Mouse (Mus musculus) stomach, postnatal 0 days (tissue): Measurements from ENCODE around the gene Ccdc107. TPM values are rescaled to one million over a fixed set of nuclear protein-coding genes. Genes with fewer than 3 reads are reported as not detected.
A peak's percentile ranks its signal among the peaks of the same experiment; 100 is the strongest.
"Not testable (repeated sequence)": the region's sequence is repeated elsewhere in the genome, so short reads cannot be mapped to it uniquely, and the experiment has no call there.

Experiments
- ATAC-seq: fragments of 200-750 bp; cut with Nextera tagmentation; 2 replicates; pipeline ENCODE4 v1.8.0; 2017; ENCODE audit not compliant: low FRiP score, low TSS enrichment
- DNase-seq: peaks from one replicate; pipeline ENCODE4 v3.0.0-alpha.2; 2016; ENCODE audit warnings: low spot score
- H3K27ac ChIP-seq: fragments of 300-500 bp; sonication (generic); replicated peaks from 2 replicates; pipeline ENCODE4 v1.5.1; 2014; ENCODE audit warnings: mild to moderate bottlenecking, control low read depth
- H3K27me3 ChIP-seq: fragments of 300-500 bp; sonication (generic); 2 replicates; pipeline ENCODE4 v1.6.1; 2014; ENCODE audit warnings: low read length; ENCODE audit not compliant: control insufficient read depth, insufficient read depth
- H3K36me3 ChIP-seq: fragments of 300-500 bp; sonication (generic); 2 replicates; pipeline ENCODE4 v1.6.1; 2014; ENCODE audit warnings: low read length, mixed read lengths; ENCODE audit not compliant: control insufficient read depth, insufficient read depth
- H3K4me1 ChIP-seq: fragments of 300-500 bp; sonication (generic); replicated peaks from 2 replicates; pipeline ENCODE4 v1.6.1; 2014; ENCODE audit warnings: antibody characterized with exemption; ENCODE audit not compliant: control insufficient read depth, insufficient read depth
- H3K4me2 ChIP-seq: fragments of 300-500 bp; sonication (generic); replicated peaks from 2 replicates; pipeline ENCODE4 v1.6.1; 2014; ENCODE audit warnings: low read depth, mild to moderate bottlenecking, control low read depth, moderate library complexity
- H3K4me3 ChIP-seq: fragments of 300-500 bp; sonication (generic); 2 replicates; pipeline ENCODE4 v1.5.1; 2014; ENCODE audit warnings: low read depth, low read length, control low read depth
- H3K9ac ChIP-seq: fragments of 300-500 bp; sonication (generic); 2 replicates; pipeline ENCODE4 v1.6.1; 2014; ENCODE audit warnings: mild to moderate bottlenecking, low read length, control low read depth, mixed read lengths
- H3K9me3 ChIP-seq: fragments of 300-500 bp; sonication (generic); 2 replicates; pipeline ENCODE4 v1.6.1; 2016; ENCODE audit warnings: low read length; ENCODE audit not compliant: control insufficient read depth
- CTCF ChIP-seq: IDR thresholded peaks from 2 replicates; pipeline ENCODE4 v1.5.1; 2016; ENCODE audit warnings: antibody characterized with exemption, low read depth, mild to moderate bottlenecking, moderate library complexity
- EP300 ChIP-seq: optimal IDR thresholded peaks from 2 replicates; pipeline ENCODE3; 2016; ENCODE audit warnings: antibody characterized with exemption
- WGBS: fragments of 180-500 bp; shearing (Covaris S2); extraction: QIAGEN DNeasy Blood & Tissue Kit; methylation state at CpG from one replicate; pipeline ENCODE4 v1.1.7; 2014; 5-methylcytosine and 5-hydroxymethylcytosine counted together
- polyA plus RNA-seq: library from polyadenylated mRNA; unstranded; fragments of >200 nt; fragmentation: Nextera tagmentation; extraction: Ambion mirVana; gene quantifications from 2 replicates; pipeline ENCODE4 v1.2.1, GENCODE M21; 2015

Ccdc107 gene
- polyA plus RNA-seq, 1 experiment from 2014 or later, result 120 TPM

GRCm38 (mm10) chr4:43478906-43479832 lies 13.5 kb upstream of the Ccdc107 start:
- Histone ChIP-seq H3K4me1 (no peaks in the 10 kb centered on the region), H3K9ac (no peak overlapping the region), H3K9me3 (no peaks in the 10 kb centered on the region), H3K4me3 (no peak overlapping the region), H3K36me3 (no peaks in the 10 kb centered on the region), H3K27me3 (no peaks in the 10 kb centered on the region), H3K27ac (no peak overlapping the region), H3K4me2 (no peak overlapping the region)
- TF ChIP-seq EP300 (no peak), CTCF (peak; percentile 79)
- WGBS, result 43% methylated on average over 24 of the region's 24 CpGs
- 0 out of 2 replicates have a peak, but pooled peaks have one; percentile 28 for ATAC-seq
- peak; percentile 72 for DNase-seq

DNA sequence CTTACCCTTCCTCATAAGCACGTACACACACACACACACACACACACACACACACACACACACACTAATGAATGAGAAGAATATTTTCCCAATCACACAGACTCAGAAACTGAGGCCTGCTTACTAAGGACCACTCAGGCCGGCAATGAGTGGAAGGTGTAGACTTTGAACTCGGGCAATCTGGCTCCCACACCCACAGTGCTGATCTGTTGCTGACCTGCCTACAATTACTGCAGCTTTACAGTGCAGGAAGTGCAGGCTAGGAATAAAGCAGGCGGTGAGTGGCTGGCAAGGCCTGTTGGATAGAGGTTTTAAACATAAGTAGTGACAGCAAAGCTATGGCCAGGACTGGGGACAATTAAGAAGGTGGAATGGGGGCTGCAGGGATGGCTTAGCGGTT lies 11.7 kb upstream of the Ccdc107 start:
- TF ChIP-seq CTCF, result no peak
- TF ChIP-seq EP300, result no peak
- ATAC-seq (no peak; the same call in 1 of the 2 replicates), DNase-seq (peak; percentile 46)
- H3K27ac ChIP-seq, result no peak overlapping the region
- no peaks in the 10 kb centered on the region for H3K27me3 ChIP-seq
- no peaks in the 10 kb centered on the region for H3K36me3 ChIP-seq
- WGBS, result 75% methylated on average over 5 of the region's 5 CpGs
- H3K4me3 ChIP-seq, result no peak overlapping the region
- no peaks in the 10 kb centered on the region for H3K9me3 ChIP-seq
- no peaks in the 10 kb centered on the region for H3K4me1 ChIP-seq
- H3K9ac ChIP-seq, result no peak overlapping the region
- H3K4me2 ChIP-seq, result no peak overlapping the region

- Histone ChIP-seq H3K27ac (no peak overlapping the region), H3K4me2 (no peak overlapping the region), H3K36me3 (no peaks in the 10 kb centered on the region), H3K4me3 (no peak overlapping the region), H3K9ac (no peak overlapping the region), H3K9me3 (no peaks in the 10 kb centered on the region), H3K4me1 (no peaks in the 10 kb centered on the region), H3K27me3 (no peaks in the 10 kb centered on the region)
- TF ChIP-seq CTCF (no peak), EP300 (no peak)
- DNase-seq (no peak), ATAC-seq (no peak)
- 74% methylated on average over 7 of the region's 7 CpGs for WGBS
Observed at GRCm38 (mm10) chr4:43481894-43482456, 10.7 kb upstream of the Ccdc107 start.

GRCm38 (mm10) chr4:43482591-43482990 lies 10.1 kb upstream of the Ccdc107 start:
- no peak; the same call in 1 of the 2 replicates for ATAC-seq
- H3K4me2 ChIP-seq, result no peak overlapping the region
- H3K4me1 ChIP-seq, result no peaks in the 10 kb centered on the region
- 71% methylated on average over 10 of the region's 10 CpGs for WGBS
- no peak for DNase-seq
- no peaks in the 10 kb centered on the region for H3K27me3 ChIP-seq
- no peaks in the 10 kb centered on the region for H3K9me3 ChIP-seq
- no peak for TF ChIP-seq EP300
- TF ChIP-seq CTCF, result no peak
- no peak overlapping the region for H3K4me3 ChIP-seq
- no peak overlapping the region for H3K27ac ChIP-seq
- no peak overlapping the region for H3K9ac ChIP-seq
- no peaks in the 10 kb centered on the region for H3K36me3 ChIP-seq

DNA sequence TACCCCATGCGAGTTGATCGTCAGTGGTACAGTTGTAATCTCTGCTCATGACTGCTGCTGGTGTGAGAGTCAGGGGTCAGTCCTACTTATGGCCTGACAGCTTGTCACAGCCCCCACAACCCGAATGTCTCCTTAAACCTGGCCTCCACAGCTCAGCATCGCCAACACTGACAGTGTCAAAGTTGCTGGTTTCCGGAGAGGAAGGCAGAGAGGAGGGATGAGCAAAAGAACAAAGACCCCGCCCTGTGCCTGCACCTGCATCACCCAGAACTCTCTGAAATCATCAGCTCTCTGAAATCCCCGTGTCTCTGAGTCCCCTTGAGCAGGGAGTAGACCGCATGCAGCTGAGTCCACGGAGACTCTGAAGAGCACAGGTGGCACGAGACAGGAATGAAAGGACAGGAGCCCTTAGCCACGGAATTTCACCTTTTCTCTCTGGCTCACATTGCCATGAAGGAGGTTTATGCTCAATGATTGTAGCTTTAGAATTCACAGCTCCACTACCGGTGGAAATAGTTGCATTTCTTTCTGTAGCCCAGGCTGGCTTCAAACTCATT lies 9.1 kb upstream of the Ccdc107 start, which contains the start of gene Sit1:
TSS of gene Sit1 (minus strand) at position 200 of the 557 bp plus-strand sequence.
- Histone ChIP-seq H3K27me3 (no peaks in the 10 kb centered on the region), H3K4me1 (no peaks in the 10 kb centered on the region), H3K27ac (no peak within 1 kb of the TSS), H3K36me3 (no peaks in the 10 kb centered on the region), H3K9ac (no peak within 1 kb of the TSS), H3K4me3 (no peak within 1 kb of the TSS), H3K4me2 (no peak within 1 kb of the TSS), H3K9me3 (no peaks in the 10 kb centered on the region)
- 53% methylated on average over 12 of the region's 12 CpGs for WGBS
- ATAC-seq (no peak), DNase-seq (no peak)
- TF ChIP-seq EP300 (no peak), CTCF (no peak)

GRCm38 (mm10) chr4:43485666-43486065 lies 7.0 kb upstream of the Ccdc107 start:
- H3K27me3 ChIP-seq, H3K9ac ChIP-seq, H3K9me3 ChIP-seq, ATAC-seq, DNase-seq, H3K4me2 ChIP-seq, H3K36me3 ChIP-seq, H3K4me3 ChIP-seq, H3K27ac ChIP-seq, H3K4me1 ChIP-seq: not testable (repeated sequence)
- 85% methylated on average over 5 of the region's 5 CpGs for WGBS
- peak; percentile 29; the same call in 1 of the 2 replicates for TF ChIP-seq CTCF
